Mouse (Mus musculus) stomach, postnatal 0 days (tissue): ENCODE data around the gene Rxra.

Experiments used
- CTCF ChIP-seq: IDR thresholded peaks from 2 replicates; pipeline ENCODE4 v1.5.1; 2016; ENCODE audit warnings: antibody characterized with exemption, low read depth, mild to moderate bottlenecking, moderate library complexity
- EP300 ChIP-seq: optimal IDR thresholded peaks from 2 replicates; pipeline ENCODE3; 2016; ENCODE audit warnings: antibody characterized with exemption

DNA sequence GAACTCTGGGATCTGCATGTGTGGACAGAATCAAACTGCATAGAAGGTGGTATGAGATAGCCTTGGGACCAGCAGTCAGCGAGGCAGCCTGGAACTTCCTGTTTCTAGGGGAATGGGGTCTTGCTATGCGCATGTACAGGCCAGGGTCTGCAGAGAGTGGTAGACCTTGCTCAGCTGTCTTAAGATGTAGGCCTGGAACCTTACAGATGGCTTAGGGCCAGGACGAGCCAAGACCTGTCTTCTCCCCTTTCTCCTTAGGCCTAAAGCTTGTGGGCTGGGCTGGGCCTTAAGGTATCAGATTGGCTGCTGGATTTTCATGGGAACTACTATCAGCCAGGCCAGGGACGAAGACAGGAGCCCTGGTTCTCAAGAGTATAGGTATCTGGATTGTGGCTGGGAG, 4.4 kb downstream of the Rxra start:
- no peak for TF ChIP-seq CTCF
- no peak for TF ChIP-seq EP300
